Mouse (Mus musculus): ENCODE results near the gene Fbxl19.
A peak's percentile ranks its signal among the peaks of the same experiment; 100 is the strongest.

Gene Fbxl19

GRCm38 (mm10) chr7:127744366-127745045, at the start of gene Fbxl19:
Gene Fbxl19, plus strand, starts transcription at chr7:127744543.
- DNase-seq: peak; percentile 84

GRCm38 (mm10) chr7:127698986-127699385, 45.4 kb upstream of the Fbxl19 start:
- DNase-seq: no peak

GRCm38 (mm10) chr7:127700712-127701331, 43.5 kb upstream of the Fbxl19 start:
- DNase-seq: no peak

- no peak for DNase-seq
Measured at GRCm38 (mm10) chr7:127703561-127704178, 40.7 kb upstream of the Fbxl19 start.

GRCm38 (mm10) chr7:127704598-127704997, 39.7 kb upstream of the Fbxl19 start:
- DNase-seq: no peak

- DNase-seq: no peak
Measured at GRCm38 (mm10) chr7:127705706-127706105, 38.6 kb upstream of the Fbxl19 start.

DNA sequence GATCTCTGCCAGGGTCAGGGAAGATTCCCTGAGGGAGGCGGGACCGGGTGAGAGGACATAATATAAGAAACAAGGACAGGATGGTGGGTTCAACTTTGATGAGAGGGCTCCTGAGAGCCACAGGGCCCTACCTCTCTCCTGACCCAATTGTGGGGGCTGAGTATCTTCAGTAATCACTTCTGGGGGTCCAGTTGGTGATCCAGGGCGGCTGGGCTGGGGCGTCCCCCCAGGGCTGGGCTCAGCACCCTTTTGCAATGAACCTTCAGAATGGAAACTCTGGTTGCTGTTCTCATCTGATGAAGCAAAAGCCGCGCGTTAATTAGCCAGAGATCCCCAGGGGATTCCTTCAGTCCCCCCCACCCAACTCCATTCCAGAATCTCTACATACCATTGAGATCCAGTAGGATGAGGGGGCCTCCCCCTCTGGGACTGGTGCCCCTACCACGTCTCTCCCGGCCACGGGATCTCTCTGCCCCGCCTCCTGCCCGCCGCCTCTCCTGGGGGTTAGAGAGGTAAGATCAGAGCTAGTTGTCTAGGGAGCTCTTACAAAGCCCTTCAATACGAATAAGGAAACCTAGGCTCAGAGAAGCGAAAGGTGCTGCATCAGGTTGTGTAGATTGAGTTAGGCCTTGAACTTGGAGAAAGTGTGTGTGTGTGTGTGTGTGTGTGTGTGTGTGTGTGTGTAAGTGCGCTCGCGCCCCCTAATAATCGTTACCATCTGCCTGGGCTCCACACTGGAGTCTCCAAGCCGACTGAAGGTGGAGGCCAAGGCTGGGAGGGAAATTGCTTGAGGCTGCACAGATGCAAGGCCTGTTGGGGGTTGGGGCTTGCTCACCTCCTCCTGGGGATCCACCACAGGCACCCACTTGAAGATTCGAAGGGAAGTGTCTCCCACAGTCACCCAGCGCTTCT, 37.0 kb upstream of the Fbxl19 start:
- no peak for DNase-seq

- no peak for DNase-seq
Measured at GRCm38 (mm10) chr7:127707957-127708206, 36.5 kb upstream of the Fbxl19 start.

GRCm38 (mm10) chr7:127708207-127709078, 35.9 kb upstream of the Fbxl19 start, which contains the start of gene Bcl7c:
Gene Bcl7c, minus strand, starts transcription at chr7:127708933.
- peak; percentile 87 for DNase-seq

GRCm38 (mm10) chr7:127709261-127709979, 34.9 kb upstream of the Fbxl19 start:
- no peak for DNase-seq

- DNase-seq: no peak
Measured at GRCm38 (mm10) chr7:127711031-127711430, 33.3 kb upstream of the Fbxl19 start.

- DNase-seq: no peak
Measured at GRCm38 (mm10) chr7:127711456-127711855, 32.9 kb upstream of the Fbxl19 start.

- peak; percentile 73 for DNase-seq
Measured at GRCm38 (mm10) chr7:127712461-127713385, 31.6 kb upstream of the Fbxl19 start, which contains the start of gene Ctf1. Gene Ctf1, plus strand, starts transcription at chr7:127712736.

DNA sequence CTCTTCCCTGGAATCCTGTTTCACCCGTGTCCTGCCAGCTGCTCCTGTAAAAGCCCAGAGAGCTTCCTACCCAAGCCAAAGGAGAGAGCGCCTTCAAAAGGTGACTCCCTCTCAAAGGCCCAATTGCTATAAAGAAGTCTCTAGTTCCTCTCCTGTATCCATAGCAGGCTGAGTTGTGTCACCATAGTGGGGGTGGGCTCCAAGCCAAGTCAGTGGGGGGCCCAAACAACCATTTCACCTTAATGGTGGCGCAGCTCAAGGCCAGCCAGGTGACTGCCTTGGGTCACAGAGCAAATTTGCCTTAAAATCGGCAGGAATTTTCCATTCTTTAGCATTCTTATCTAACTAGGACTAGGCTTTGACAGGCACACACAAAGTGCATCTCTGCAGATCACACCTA, 29.5 kb upstream of the Fbxl19 start:
- no peak for DNase-seq

DNA sequence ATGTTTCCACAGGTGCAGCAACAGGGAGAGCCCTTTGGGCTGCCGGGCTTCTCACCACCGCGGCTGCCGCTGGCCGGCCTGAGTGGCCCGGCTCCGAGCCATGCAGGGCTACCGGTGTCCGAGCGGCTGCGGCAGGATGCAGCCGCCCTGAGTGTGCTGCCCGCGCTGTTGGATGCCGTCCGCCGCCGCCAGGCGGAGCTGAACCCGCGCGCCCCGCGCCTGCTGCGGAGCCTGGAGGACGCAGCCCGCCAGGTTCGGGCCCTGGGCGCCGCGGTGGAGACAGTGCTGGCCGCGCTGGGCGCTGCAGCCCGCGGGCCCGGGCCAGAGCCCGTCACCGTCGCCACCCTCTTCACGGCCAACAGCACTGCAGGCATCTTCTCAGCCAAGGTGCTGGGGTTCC, 27.4 kb upstream of the Fbxl19 start:
- DNase-seq: peak; percentile 65

DNA sequence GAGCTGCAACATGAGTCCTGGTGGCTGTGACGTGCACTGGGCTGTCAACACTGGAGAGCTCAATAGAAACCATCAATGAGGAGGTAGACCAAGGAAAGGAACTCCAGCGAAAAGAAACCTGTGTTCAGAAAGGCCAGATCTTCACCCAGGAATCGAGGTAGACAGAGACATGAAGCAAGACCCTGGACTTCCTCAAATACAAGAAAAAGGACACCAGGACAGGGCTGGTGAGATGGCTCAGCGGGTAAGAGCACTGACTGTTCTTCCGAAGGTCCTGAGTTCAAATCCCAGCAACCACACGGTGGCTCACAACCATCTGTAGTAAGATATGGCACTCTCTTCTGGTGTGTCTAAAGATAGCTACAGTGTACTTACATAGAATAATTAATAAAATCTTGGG, 26.0 kb upstream of the Fbxl19 start:
- DNase-seq: no peak

GRCm38 (mm10) chr7:127719258-127719657, 25.1 kb upstream of the Fbxl19 start:
- no peak for DNase-seq

DNA sequence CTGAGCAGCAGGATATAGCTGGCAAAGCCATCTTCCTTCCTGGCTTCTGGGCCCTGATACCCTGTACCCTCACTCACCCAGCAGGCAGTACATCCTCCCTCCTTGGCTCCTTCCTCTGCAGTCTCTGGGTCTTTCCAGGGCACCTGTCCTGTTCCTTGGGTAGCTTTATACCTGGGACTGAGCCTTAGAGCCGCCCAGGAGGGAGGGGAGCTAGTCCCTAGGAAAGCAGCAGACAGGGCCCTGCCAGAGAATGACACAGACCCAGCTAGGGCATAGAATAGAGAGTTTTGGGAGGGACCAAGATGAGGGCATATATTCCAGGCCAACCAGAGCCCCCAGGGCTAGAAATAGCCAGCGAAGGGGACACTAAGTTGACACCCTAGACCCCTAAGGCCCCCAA, 18.9 kb upstream of the Fbxl19 start:
- no peak for DNase-seq

DNA sequence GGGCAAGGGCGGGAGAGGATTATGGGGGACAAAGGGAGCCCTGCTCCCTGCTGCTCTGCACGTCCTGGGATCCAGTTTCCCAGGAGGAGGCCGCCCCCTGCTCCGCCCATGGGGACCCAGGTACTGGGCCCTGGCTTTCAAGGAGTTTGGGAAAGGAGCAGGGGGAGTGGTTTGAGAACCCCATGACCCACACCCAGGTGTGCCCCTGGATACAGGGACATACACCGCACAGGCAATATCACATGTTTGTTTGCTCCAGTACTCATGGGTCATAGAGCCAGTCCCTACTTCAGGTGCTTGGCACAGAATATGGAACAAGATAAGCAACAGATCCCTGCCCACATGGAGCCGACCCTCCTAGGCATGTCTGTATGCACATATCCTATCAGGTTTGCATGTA, 18.4 kb upstream of the Fbxl19 start:
- no peak for DNase-seq

DNA sequence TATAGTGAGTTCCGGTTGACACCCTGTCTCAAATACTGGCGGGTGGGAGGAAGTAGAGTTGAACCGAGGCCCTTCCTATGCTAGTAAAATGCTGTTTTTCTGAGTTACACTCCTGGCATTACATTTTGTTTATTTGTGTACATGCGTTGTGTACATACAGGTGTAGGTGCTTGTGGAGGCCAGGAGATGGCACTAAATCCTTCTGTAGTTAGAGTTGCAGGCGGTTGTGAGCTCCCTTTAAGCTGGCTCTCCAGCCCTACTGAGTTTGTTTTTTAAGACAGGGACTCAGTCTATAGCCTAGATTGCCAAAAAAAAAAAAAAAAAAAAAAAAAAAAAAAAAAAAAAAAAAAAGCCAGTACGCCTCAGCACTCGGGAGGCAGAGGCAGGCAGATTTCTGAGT, 16.4 kb upstream of the Fbxl19 start:
- no peak for DNase-seq

DNA sequence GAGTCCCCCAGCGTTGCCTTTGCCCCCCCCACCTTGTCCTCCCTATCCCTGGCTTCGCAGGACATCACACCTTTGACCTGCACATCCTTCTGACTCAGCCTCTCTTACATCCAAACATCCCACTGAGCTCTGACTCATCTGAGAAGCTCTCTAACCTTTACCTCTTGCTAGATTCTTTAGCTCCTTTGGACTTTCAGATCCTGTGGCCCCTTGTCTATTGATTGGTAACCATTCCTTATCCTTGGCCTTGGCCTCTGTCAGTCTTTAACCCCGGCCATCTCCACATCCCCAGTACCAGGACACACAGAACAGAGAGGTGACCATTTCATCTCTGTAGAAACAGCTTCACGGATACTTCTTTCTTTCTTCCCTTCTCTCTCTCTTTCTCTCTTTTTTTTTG, 14.2 kb upstream of the Fbxl19 start:
- no peak for DNase-seq

All from right cerebral cortex, postnatal 14 days (tissue).